8 mouse cellular contexts compared by ENCODE assay signal in genomic region chr8:121829048-121829776, GRCm38 (mm10). TPM values are rescaled to one million over a fixed set of nuclear protein-coding genes. Genes with fewer than 3 reads are reported as not detected.
DNase-seq lines count a peak whose midpoint lies in the region; ATAC-seq lines count a peak whose summit lies in the region.

TSS of gene Klhdc4 (minus strand) at chr8:121829569.

- H3K4me1 ChIP-seq in hindbrain, embryonic 15.5 days (replicated peaks), result peaks cover 20% of the 10 kb centered on the region

- H3K27me3 ChIP-seq in hindbrain, embryonic 15.5 days, result no peaks in the 10 kb centered on the region; the same call in 1 of the 2 replicates

- H3K9ac ChIP-seq in hindbrain, embryonic 15.5 days, result peak within 1 kb of the TSS; percentile 79

- ATAC-seq in hindbrain, embryonic 15.5 days (ENCODE audit: low FRiP score, low read depth), result peak; percentile 96

- no peaks in the 10 kb centered on the region for H3K9me3 ChIP-seq in hindbrain, embryonic 15.5 days

- WGBS in hindbrain, embryonic 15.5 days, result under 1% methylated on average over 68 of the region's 68 CpGs

- peak within 1 kb of the TSS; percentile 91 for H3K27ac ChIP-seq in hindbrain, embryonic 15.5 days (replicated peaks)

- peak within 1 kb of the TSS; percentile 92 for H3K4me3 ChIP-seq in hindbrain, embryonic 15.5 days

- peak; percentile 95 for DNase-seq in R1 (ENCODE audit: low read depth, low spot score)
- peak; percentile 92 to 93 for DNase-seq in cerebellum, postnatal 25 days
- DNase-seq in frontal cortex, postnatal 36 days (ENCODE audit: low spot score in 2 of 2), result peak; percentile 90 to 92
- DNase-seq in left cerebral cortex, adult 11 months (ENCODE audit: low spot score), result peak; percentile 78
- DNase-seq in lung, postnatal 4 days, result peak; percentile 91 to 92
- peak; percentile 93 for DNase-seq in retina, postnatal 7 days (ENCODE audit: low read depth, low spot score)
- peak; percentile 77 for DNase-seq in urinary bladder, adult 2 months (ENCODE audit: low spot score)

- H3K36me3 ChIP-seq in hindbrain, embryonic 15.5 days, result no peaks in the 10 kb centered on the region

- peak within 1 kb of the TSS; percentile 98 for H3K4me2 ChIP-seq in hindbrain, embryonic 15.5 days

RNA-seq across cellular contexts. Expression of gene Klhdc4, which starts in this region (rescaled TPM):
- polyA plus RNA-seq in hindbrain, embryonic 15.5 days (2015; fragmentation: Nextera tagmentation; extraction: Ambion mirVana), result 44.1 and 46.5 TPM in 2 replicates
- 19.7 and 20.5 TPM in 2 replicates for polyA plus RNA-seq in urinary bladder, adult 2 months (2012; rRNA removed)

Comparison
In these comparisons a context has a peak if more than half of its experiments do, and no peak if none do; other contexts are left out.
1. Peak in every context shown above with its lines: DNase-seq, ATAC-seq, H3K4me3 ChIP-seq and H3K27ac ChIP-seq.